Mouse (Mus musculus) 416B (cell line): ENCODE measurements around the gene Tmem217.

ENCODE experiments used
- DNase-seq: peaks from one replicate; pipeline ENCODE4 v3.0.0; 2011; ENCODE audit warnings: low read depth

Tmem217 gene

GRCm38 (mm10) chr17:29552162-29552732, at the start of gene Tmem217:
Gene Tmem217 (minus strand): TSS chr17:29552385.
- DNase-seq, result no peak

DNA sequence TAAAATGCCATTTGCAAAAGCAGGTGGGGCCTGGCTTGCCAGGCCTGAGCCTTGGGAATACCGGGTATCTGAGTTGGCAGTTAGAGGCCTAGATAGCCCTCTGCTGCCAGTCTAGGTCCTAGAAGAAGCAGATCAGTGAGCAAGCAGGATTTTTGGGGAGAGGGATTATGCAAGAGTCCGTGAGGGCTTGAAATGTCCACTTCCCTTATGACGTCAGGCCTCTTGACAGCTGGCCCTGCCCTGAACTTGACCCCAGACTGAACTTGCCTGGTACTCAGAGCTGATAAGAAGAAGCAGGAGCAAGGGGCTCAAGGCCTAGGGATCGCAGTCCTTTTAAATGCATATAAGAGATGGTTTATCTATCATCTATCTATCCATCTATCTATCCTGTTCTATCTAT, 49.2 kb upstream of the Tmem217 start:
- peak; percentile 82 for DNase-seq

- no peak for DNase-seq
Observed at GRCm38 (mm10) chr17:29599537-29599936, 47.4 kb upstream of the Tmem217 start.

- no peak for DNase-seq
Observed at GRCm38 (mm10) chr17:29599051-29599450, 46.9 kb upstream of the Tmem217 start.

- no peak for DNase-seq
Observed at GRCm38 (mm10) chr17:29596771-29597132, 44.6 kb upstream of the Tmem217 start.

- no peak for DNase-seq
Observed at GRCm38 (mm10) chr17:29595891-29596770, 43.9 kb upstream of the Tmem217 start.

DNA sequence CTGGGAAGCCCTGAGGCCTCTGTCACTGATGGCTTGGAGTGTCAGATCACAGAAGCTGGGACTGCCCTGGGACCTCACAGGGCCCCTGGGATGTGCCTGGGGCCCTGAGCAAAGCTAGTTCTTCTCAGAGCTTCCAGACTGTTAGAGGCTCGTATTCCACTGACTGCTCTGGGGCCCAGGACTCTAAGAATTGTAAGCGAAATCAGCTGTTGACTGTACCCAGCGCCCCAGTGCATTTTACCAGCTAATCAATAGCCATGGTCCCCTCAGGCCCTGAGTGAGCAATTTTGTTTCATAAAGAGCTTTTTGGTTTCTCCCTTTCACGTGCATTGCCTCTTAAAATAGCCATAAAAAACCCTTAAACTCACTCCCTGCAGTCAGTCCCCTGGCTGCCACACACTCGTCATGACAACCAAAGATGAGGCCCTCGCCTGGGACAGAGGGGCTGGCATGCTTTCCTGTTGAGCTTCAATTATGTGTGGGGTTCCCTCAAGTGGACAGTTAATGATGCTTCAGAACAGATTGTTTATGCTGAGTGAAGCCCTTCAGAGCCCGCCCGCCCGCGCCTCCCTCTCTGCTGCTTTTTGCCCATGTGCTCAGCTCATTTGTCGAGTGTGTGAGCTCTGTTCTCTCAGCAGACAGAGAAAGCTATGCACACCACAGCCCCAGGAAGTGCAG, 37.2 kb upstream of the Tmem217 start:
- DNase-seq, result no peak

- no peak for DNase-seq
Observed at GRCm38 (mm10) chr17:29586921-29587320, 34.7 kb upstream of the Tmem217 start.

DNA sequence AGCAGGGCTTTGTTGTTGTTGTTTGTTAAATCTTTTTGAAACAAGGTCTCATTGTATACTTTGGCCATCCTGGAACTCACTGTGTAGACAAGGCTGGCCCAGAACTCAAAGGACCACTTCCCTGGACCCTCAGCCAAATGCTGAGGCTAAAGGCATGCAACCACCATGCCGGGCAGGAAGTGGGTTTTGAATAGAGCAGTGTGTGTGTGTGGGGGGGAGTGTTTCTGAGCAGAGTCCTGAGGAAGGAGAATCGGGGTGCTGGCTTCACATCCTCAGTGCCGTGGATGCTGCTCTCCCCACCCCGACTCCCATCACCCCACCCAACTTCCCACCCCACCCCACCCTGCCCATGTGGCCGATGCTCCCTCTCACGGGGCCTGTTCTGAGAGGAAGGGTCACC, 33.3 kb upstream of the Tmem217 start:
- no peak for DNase-seq

GRCm38 (mm10) chr17:29584737-29585136, 32.6 kb upstream of the Tmem217 start:
- no peak for DNase-seq

DNA sequence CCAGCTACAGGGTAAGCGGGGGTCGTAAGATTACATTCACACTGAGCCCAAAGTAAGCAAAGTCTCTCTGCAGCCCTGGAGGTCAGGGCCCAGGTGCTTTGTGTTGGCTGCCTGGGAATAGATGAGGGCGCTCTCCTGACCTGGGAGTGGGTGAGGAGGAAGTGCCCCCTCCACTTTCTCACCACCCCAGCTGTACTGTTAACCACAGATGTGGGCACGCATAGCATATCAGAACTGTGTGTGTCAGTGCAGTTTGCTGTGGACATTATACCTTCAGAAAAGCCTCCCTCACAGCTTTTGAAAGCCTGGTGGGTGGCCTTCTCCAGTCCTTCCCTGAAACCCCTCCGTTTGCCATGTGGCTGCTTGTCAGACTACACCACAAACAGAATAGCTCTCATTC, 32.1 kb upstream of the Tmem217 start:
- DNase-seq, result no peak

DNA sequence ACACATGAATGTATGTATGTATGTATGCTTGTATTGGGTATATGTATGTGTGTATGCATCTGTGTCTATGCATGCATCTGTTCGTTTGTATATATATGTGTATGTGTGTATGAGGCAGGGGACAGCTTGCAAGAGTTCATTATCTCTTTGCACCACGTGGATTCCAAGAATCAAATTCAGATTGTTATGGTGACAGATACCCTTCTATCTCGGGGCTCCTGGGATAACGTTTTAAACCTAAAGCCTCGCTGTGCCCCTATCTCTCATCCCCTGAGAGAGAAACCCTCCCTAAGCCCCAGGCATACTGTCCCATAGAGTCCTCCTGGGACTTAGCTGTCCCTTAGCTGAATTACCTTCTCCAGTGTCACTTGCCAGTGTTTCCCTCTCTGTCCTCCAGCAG, 31.4 kb upstream of the Tmem217 start:
- no peak for DNase-seq

GRCm38 (mm10) chr17:29579579-29580126, 27.5 kb upstream of the Tmem217 start:
- no peak for DNase-seq

GRCm38 (mm10) chr17:29569831-29570230, 17.6 kb upstream of the Tmem217 start:
- DNase-seq, result no peak

DNA sequence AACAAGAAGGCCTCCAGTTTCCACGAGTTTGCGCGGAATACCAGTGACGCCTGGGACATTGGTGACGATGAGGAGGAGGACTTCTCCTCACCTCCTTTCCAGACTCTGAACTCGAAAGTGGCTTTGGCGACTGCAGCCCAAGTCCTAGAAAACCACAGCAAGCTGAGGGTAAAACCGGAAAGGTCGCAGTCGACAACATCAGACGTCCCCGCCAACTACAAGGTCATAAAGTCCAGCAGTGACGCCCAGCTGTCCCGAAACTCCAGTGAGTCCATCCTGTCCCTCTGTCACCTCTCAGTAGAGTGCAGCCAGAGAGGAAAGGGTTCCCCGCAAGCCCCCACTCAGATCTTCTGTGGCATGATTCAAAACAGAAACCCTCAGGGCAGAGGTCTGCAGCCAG, 16.2 kb upstream of the Tmem217 start:
- no peak for DNase-seq

GRCm38 (mm10) chr17:29565521-29565920, 13.3 kb upstream of the Tmem217 start:
- no peak for DNase-seq

GRCm38 (mm10) chr17:29558476-29558875, 6.3 kb upstream of the Tmem217 start:
- no peak for DNase-seq

GRCm38 (mm10) chr17:29556893-29557292, 4.7 kb upstream of the Tmem217 start:
- DNase-seq, result no peak

DNA sequence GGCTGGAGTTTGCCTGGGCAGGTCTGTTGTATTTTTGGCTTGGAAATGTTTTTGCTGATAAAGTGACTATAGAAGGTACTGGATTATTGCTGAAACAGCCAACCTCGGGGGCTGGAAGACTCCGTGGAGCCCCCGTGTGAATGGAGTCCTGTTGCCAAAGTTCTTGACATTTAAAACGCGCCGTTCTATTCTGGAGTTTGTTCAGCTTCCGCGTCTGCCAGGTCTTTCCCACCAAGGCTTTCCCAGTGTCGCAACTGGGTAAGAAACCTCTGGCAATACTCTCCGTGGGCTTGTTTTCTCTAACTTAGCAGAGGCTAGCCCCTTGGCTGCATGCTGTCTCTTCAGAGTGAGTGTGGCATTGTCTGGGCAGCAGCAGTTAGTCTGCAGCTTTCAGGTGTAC, 4.3 kb upstream of the Tmem217 start:
- no peak for DNase-seq

DNA sequence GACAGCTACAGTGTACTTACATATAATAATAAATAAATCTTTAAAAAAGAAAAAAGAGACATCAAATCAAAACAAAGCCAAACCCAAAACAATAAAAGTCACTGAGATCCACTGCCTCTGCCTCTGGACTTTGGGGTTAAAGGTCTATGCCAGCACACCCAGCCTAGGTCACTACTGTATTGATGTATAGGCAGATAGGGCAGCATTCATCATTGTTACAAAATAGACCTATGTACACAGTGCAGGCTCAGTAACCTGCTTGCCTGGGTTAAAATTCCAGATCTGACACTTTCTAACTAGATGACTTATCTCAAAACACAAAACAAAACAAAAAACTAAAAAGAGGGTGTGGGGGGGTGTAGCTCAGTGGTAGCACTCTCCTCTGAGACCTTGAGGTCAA, 2.0 kb upstream of the Tmem217 start:
- no peak for DNase-seq

DNA sequence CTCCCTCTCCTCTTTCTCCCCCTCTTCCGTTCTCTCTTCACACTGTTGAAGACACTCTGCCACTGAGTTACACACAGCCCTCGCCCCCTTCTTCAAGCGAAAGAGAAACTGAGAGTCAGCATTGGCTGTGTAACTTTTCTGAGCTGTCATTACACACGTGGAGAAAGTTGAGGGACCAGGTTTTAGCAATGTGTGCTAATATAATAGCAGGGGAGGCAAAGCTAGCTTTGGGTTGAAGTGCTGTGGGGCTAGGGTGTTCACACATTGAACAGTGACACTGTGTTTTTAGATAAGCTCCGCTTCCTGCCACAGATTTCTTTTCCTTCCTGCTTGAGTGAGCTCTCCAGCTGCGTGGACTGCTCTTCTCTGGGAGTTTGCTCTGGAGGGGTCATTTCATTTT, 1.2 kb downstream of the Tmem217 start:
- peak; percentile 53 for DNase-seq

- peak; percentile 94 for DNase-seq
Observed at GRCm38 (mm10) chr17:29549543-29550428, 2.4 kb downstream of the Tmem217 start, which contains the start of the genes Gm17657 and Tbc1d22b. Gene Gm17657 (minus strand): TSS chr17:29549638. Gene Tbc1d22b (plus strand): TSS chr17:29549785.
